Mouse (Mus musculus) retina, adult 2 months (tissue): Measurements from ENCODE around the gene Plscr2.

Experiments
- DNase-seq: peaks from one replicate; pipeline ENCODE4 v3.0.0-alpha.2; 2012; ENCODE audit warnings: low read depth, low spot score

Gene Plscr2

GRCm38 (mm10) chr9:92275486-92276207 lies at the start of gene Plscr2:
Gene Plscr2, plus strand, starts transcription at chr9:92275602.
- DNase-seq = no peak

- no peak for DNase-seq
Observed at GRCm38 (mm10) chr9:92226127-92226655, 49.2 kb upstream of the Plscr2 start.

- no peak for DNase-seq
Observed at GRCm38 (mm10) chr9:92226795-92227194, 48.6 kb upstream of the Plscr2 start.

- no peak for DNase-seq
Observed at GRCm38 (mm10) chr9:92228867-92229832, 46.3 kb upstream of the Plscr2 start.

- no peak for DNase-seq
Observed at GRCm38 (mm10) chr9:92229833-92230205, 45.6 kb upstream of the Plscr2 start.

- DNase-seq = no peak
Observed at GRCm38 (mm10) chr9:92234901-92235458, 40.4 kb upstream of the Plscr2 start.

- DNase-seq = no peak
Observed at GRCm38 (mm10) chr9:92248773-92249446, 26.5 kb upstream of the Plscr2 start.

- DNase-seq = no peak
Observed at GRCm38 (mm10) chr9:92249447-92249852, 26.0 kb upstream of the Plscr2 start, which contains the start of gene Plscr1. Gene Plscr1, plus strand, starts transcription at chr9:92249750.

- no peak for DNase-seq
Observed at GRCm38 (mm10) chr9:92249987-92250772, 25.2 kb upstream of the Plscr2 start.

- DNase-seq = no peak
Observed at GRCm38 (mm10) chr9:92252718-92253117, 22.7 kb upstream of the Plscr2 start.

GRCm38 (mm10) chr9:92253585-92254321 lies 21.6 kb upstream of the Plscr2 start:
- DNase-seq = no peak

- no peak for DNase-seq
Observed at GRCm38 (mm10) chr9:92260481-92261159, 14.8 kb upstream of the Plscr2 start.

- no peak for DNase-seq
Observed at GRCm38 (mm10) chr9:92265719-92266118, 9.7 kb upstream of the Plscr2 start.

- DNase-seq = no peak
Observed at GRCm38 (mm10) chr9:92266558-92267171, 8.7 kb upstream of the Plscr2 start.

GRCm38 (mm10) chr9:92267732-92268131 lies 7.7 kb upstream of the Plscr2 start:
- no peak for DNase-seq

- no peak for DNase-seq
Observed at GRCm38 (mm10) chr9:92269829-92270404, 5.5 kb upstream of the Plscr2 start.

GRCm38 (mm10) chr9:92270927-92271326 lies 4.5 kb upstream of the Plscr2 start:
- DNase-seq = no peak

- no peak for DNase-seq
Observed at GRCm38 (mm10) chr9:92272650-92273049, 2.8 kb upstream of the Plscr2 start.
